Mouse (Mus musculus) embryonic facial prominence, embryonic 13.5 days (tissue): ENCODE results near the gene Kcnab1. TPM values are rescaled to one million over a fixed set of nuclear protein-coding genes. Genes with fewer than 3 reads are reported as not detected.
A peak's percentile ranks its signal among the peaks of the same experiment; 100 is the strongest.
"Not testable (repeated sequence)": the region's sequence is repeated elsewhere in the genome, so short reads cannot be mapped to it uniquely, and the experiment has no call there.

Experiments used
- ATAC-seq: fragments of 200-750 bp; cut with Nextera tagmentation; 2 replicates; pipeline ENCODE4 v1.8.0; 2017; ENCODE audit warnings: low read depth; ENCODE audit not compliant: insufficient number of reproducible peaks, insufficient read depth, low FRiP score, low TSS enrichment
- H3K27ac ChIP-seq: fragments of 300-500 bp; sonication (generic); 2 replicates; pipeline ENCODE4 v1.5.1; 2015; ENCODE audit warnings: moderate library complexity, mild to moderate bottlenecking, inconsistent platforms
- H3K27me3 ChIP-seq: fragments of 300-500 bp; sonication (generic); 2 replicates; pipeline ENCODE4 v1.6.1; 2015; ENCODE audit warnings: mild to moderate bottlenecking, inconsistent platforms
- H3K36me3 ChIP-seq: fragments of 300-500 bp; sonication (generic); 2 replicates; pipeline ENCODE4 v1.6.1; 2015; ENCODE audit warnings: mild to moderate bottlenecking, inconsistent platforms
- H3K4me1 ChIP-seq: fragments of 300-500 bp; sonication (generic); 2 replicates; pipeline ENCODE4 v1.6.1; 2015; ENCODE audit warnings: inconsistent platforms
- H3K4me2 ChIP-seq: fragments of 300-500 bp; sonication (generic); 2 replicates; pipeline ENCODE4 v1.6.1; 2015; ENCODE audit warnings: moderate library complexity, mild to moderate bottlenecking, inconsistent platforms
- H3K4me3 ChIP-seq: fragments of 300-500 bp; sonication (generic); 2 replicates; pipeline ENCODE4 v1.5.1; 2015; ENCODE audit warnings: mild to moderate bottlenecking, inconsistent platforms
- H3K9ac ChIP-seq: fragments of 300-500 bp; sonication (generic); 2 replicates; pipeline ENCODE4 v1.6.1; 2015; ENCODE audit warnings: mild to moderate bottlenecking, inconsistent platforms
- H3K9me3 ChIP-seq: fragments of 300-500 bp; sonication (generic); 2 replicates; pipeline ENCODE4 v1.6.1; 2016; ENCODE audit warnings: inconsistent platforms
- WGBS: fragments of 180-500 bp; shearing (Covaris S2); methylation state at CpG from one replicate; pipeline ENCODE4 v1.1.7; 2015; ENCODE audit warnings: mixed read lengths; 5-methylcytosine and 5-hydroxymethylcytosine counted together
- polyA plus RNA-seq: library from polyadenylated mRNA; unstranded; fragments of >200 nt; fragmentation: Nextera tagmentation; extraction: Ambion mirVana; gene quantifications from 2 replicates; pipeline ENCODE4 v1.2.1, GENCODE M21; 2015

Kcnab1 gene
- polyA plus RNA-seq, 1 experiment from 2014 or later = 3.0 TPM

DNA sequence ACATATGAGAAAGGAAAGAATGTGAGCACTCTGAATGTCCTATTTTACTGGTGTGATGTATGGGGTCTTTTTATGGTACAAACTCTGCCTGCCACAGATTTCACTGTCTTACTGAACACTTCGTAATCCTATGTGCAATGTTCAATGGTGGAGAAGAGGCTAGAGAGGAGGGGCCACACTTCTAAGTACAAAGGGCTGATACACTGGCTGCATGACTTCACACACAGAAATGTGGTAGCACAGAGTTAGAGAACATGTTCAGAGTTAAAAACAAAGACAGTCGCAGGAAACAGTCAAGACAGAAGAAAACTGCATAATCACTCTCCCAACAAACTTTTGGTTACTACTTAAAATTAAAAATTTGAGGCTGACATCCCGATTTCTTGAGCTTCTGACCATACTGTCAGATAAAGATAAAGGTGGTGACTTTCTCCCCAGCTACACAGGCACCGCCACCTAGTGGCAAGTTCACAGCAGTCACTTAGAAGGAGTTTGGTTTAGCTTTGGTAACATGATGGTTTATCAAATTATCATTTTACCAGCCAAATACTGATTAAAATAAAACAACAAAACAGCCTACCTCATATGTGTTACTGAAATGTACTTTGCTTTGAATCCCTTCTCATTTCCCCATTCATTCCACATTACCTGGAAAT lies 270.8 kb downstream of the Kcnab1 start:
- H3K36me3 ChIP-seq = peaks cover 63% of the 10 kb centered on the region
- ATAC-seq = no peak
- 78% methylated on average over 4 of the region's 4 CpGs for WGBS

GRCm38 (mm10) chr3:65381094-65381493 lies 271.9 kb downstream of the Kcnab1 start:
- Histone ChIP-seq H3K27me3 (no peaks in the 10 kb centered on the region), H3K27ac (no peak overlapping the region), H3K4me3 (no peak overlapping the region), H3K4me1 (no peaks in the 10 kb centered on the region), H3K4me2 (no peak overlapping the region), H3K9me3 (no peaks in the 10 kb centered on the region), H3K36me3 (peaks cover 72% of the 10 kb centered on the region), H3K9ac (no peak overlapping the region)
- ATAC-seq = no peak
- 85% methylated on average over 4 of the region's 4 CpGs for WGBS

More for the DNA sequence above, 270.8 kb downstream of the Kcnab1 start:
- Histone ChIP-seq H3K27me3 (no peaks in the 10 kb centered on the region), H3K9me3 (no peaks in the 10 kb centered on the region), H3K4me2 (no peak overlapping the region), H3K4me3 (no peak overlapping the region), H3K27ac (no peak overlapping the region), H3K4me1 (no peaks in the 10 kb centered on the region), H3K9ac (no peak overlapping the region)

DNA sequence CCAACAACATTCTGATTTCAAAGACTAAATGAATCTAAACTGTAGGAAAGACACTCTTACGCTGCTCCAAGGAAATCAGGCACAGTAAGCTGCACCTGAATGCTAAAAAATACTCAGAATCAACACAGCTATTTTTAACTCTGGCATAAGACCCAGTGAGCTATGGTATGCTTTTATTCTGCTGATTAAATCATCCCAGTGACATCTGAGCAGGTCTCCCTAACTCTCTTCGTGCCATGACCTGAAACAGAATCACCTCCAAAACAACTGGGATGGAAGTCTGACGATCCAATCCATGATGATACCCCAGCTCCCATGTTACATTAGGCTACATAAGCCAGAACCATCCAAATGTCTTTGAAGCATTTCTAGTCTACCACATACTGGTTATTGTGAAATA lies 275.2 kb downstream of the Kcnab1 start:
- Histone ChIP-seq H3K4me1 (peaks cover 11% of the 10 kb centered on the region; the same call in 1 of the 2 replicates), H3K36me3 (peaks cover 81% of the 10 kb centered on the region), H3K4me2 (no peak overlapping the region), H3K9ac (no peak overlapping the region), H3K27me3 (no peaks in the 10 kb centered on the region), H3K9me3 (no peaks in the 10 kb centered on the region), H3K4me3 (no peak overlapping the region), H3K27ac (no peak overlapping the region)
- ATAC-seq = no peak
- WGBS = 71% methylated on average over 3 of the region's 3 CpGs

GRCm38 (mm10) chr3:65385771-65386170 lies 276.6 kb downstream of the Kcnab1 start:
- peaks cover 15% of the 10 kb centered on the region; the same call in 1 of the 2 replicates for H3K4me1 ChIP-seq
- H3K9ac ChIP-seq = no peak overlapping the region
- no peaks in the 10 kb centered on the region for H3K27me3 ChIP-seq
- no peak overlapping the region for H3K27ac ChIP-seq
- H3K4me2 ChIP-seq = no peak overlapping the region
- H3K36me3 ChIP-seq = peaks cover 75% of the 10 kb centered on the region
- no peak overlapping the region for H3K4me3 ChIP-seq
- ATAC-seq = no peak
- no peaks in the 10 kb centered on the region for H3K9me3 ChIP-seq

DNA sequence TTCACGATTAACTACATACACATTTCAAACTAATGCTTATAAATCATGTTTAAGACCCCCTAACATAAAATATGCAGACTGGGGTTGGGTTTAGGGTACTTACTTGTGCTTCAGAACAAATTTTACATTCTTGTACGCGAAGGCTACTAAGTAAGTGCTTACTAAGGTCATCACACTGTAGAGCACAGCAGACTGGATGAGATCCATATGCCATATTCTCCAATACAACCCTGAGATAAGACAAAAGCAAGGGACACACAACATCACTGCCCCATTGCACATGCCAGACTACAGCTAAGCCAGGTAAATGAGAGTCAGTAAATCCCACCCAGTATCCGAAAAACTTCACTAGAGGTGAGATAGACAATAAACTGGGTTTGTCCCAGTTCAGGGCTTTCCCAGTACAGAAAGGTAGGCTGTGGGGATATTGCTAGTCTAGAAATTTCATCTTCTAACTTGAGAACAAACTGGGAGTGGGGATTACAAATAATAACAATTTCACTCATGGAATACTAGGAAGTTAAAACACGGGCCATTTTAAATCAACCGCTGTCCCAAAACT lies 282.1 kb downstream of the Kcnab1 start:
- Histone ChIP-seq H3K36me3 (peaks cover 33% of the 10 kb centered on the region), H3K9ac (peak overlapping the region; percentile 94), H3K27ac (peak overlapping the region; percentile 91), H3K4me1 (peaks cover 15% of the 10 kb centered on the region; the same call in 1 of the 2 replicates), H3K4me3 (peak overlapping the region; percentile 84), H3K4me2 (peak overlapping the region; percentile 81), H3K27me3 (no peaks in the 10 kb centered on the region), H3K9me3 (no peaks in the 10 kb centered on the region)
- 36% methylated on average over 6 of the region's 6 CpGs for WGBS
- no peak for ATAC-seq

DNA sequence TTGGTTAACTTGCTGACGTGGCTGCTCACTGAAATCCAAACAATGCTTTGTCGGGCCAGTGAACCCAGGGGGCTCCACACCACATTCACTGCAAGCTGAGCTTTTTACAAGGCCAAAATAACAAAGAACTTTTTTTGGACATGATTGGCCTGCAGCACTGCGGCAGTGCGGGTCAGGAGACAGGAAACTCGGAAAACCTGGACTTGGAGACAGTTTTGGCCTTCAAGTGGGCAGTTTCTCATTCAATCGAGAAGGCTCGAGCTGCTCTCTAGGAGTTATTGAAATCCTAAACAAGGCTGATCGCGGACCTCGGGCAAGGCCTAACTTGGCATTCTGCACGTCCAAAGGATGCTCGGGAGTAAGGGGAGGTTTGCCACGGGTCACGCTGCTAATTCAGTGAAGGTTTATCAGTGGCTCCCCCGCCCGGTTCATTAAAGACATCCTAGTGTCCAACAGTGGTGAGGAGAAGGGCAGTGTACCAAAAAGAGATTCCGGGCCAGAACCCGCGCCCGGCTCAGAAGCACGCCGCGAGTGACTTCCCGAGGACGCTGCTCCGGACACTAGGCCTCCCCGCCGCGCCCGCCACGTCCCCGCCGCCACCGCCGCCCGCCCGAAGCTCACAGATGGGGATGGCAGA lies 282.7 kb downstream of the Kcnab1 start:
- peak; percentile 33 for ATAC-seq
- H3K4me3 ChIP-seq = peak overlapping the region; percentile 84
- no peaks in the 10 kb centered on the region for H3K9me3 ChIP-seq
- WGBS = under 1% methylated on average over 37 of the region's 37 CpGs
- peak overlapping the region; percentile 94 for H3K9ac ChIP-seq
- peaks cover 27% of the 10 kb centered on the region for H3K36me3 ChIP-seq
- peaks cover 11% of the 10 kb centered on the region; the same call in 1 of the 2 replicates for H3K4me1 ChIP-seq
- no peaks in the 10 kb centered on the region for H3K27me3 ChIP-seq
- H3K27ac ChIP-seq = peak overlapping the region; percentile 91
- peak overlapping the region; percentile 81 for H3K4me2 ChIP-seq

DNA sequence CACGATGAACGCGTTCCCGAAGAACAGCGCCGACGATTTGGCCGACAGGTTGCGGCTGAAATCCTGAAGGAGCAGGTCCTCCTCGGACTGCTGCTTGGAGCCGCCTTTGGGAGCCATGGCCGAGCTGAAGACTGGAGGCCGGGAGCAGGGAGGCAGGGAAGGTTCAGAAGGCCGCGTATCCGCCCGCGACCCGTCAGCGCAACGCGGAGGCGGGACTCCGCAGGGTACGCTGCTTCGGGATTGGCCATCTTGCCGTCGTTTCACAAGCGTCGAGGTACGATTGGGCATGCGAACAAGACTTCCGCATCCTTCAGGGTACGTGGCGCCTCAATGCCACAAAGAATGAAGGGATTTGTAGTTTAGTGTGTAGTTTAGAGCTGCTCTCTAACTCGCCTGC lies 283.2 kb downstream of the Kcnab1 start, which contains the start of gene Ssr3:
TSS of gene Ssr3 (minus strand) at position 203 of the 397 bp plus-strand sequence.
- Histone ChIP-seq H3K36me3 (peaks cover 22% of the 10 kb centered on the region), H3K9me3 (no peaks in the 10 kb centered on the region), H3K27me3 (no peaks in the 10 kb centered on the region), H3K4me1 (peaks cover 11% of the 10 kb centered on the region; the same call in 1 of the 2 replicates), H3K27ac (peak within 1 kb of the TSS; percentile 91), H3K4me2 (peak within 1 kb of the TSS; percentile 81), H3K4me3 (peak within 1 kb of the TSS; percentile 84), H3K9ac (peak within 1 kb of the TSS; percentile 94)
- WGBS = under 1% methylated on average over 36 of the region's 36 CpGs
- ATAC-seq = peak; percentile 99

DNA sequence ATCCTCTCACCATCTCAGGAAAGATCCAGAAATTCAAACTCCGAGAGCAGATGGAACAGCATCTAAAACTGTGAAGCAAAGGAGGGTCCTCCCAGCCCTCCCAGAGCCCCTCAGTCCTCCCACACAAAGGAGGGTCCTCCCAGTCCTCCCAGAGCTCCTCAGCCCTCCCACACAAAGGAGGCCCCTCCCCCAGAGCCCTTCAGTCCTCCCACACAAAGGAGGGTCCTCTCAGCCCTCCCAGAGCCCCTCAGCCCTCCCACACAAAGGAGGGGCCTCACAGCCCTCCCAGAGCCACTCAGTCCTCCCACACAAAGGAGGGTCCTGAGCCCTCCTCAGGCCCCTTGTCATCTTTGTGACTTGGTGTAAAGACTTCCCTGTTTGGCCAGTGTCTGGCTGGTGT lies 285.9 kb downstream of the Kcnab1 start:
- 89% methylated on average over 1 of the region's 1 CpGs for WGBS
- H3K27ac ChIP-seq, ATAC-seq, H3K36me3 ChIP-seq, H3K4me2 ChIP-seq, H3K27me3 ChIP-seq, H3K9ac ChIP-seq, H3K4me3 ChIP-seq, H3K9me3 ChIP-seq, H3K4me1 ChIP-seq: not testable (repeated sequence)

DNA sequence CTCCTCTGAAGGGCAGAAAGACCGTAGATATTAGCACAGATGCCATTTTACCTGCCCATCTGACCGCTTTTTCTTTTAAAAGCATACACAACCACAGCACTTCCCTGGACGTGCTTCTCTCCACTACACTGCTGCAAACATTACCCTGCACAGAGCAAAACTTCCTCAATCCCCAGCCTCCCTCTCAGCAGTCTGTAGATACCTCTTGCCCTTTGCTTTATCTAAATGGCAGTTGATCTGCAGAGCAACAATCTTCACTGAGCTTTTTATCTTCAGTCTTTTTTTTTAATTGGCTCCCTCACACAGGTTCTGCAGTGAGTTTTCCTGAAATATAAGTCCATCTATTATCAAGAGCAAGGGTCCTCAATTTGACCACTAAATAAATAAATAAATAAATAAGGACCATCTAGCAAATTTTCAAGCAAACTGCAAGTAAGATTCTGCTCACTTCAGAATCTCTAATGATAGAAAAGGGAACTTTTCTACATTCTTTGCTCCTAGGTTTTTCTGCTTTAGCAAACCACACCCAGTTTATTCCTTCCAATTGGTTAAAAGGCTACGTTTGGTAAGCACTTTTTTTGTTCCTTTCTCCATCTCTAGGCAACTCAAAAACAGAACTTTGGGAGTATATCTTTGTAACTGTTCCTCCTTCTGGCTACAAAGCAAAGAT lies 287.8 kb downstream of the Kcnab1 start:
- no peak overlapping the region for H3K9ac ChIP-seq
- H3K4me2 ChIP-seq = no peak overlapping the region
- H3K27ac ChIP-seq = no peak overlapping the region
- no peaks in the 10 kb centered on the region for H3K4me1 ChIP-seq
- H3K4me3 ChIP-seq = no peak overlapping the region
- H3K27me3 ChIP-seq = no peaks in the 10 kb centered on the region
- no peak for ATAC-seq
- 86% methylated on average over 4 of the region's 4 CpGs for WGBS
- H3K9me3 ChIP-seq = no peaks in the 10 kb centered on the region
- H3K36me3 ChIP-seq = no peaks in the 10 kb centered on the region

GRCm38 (mm10) chr3:65397566-65397965 lies 288.4 kb downstream of the Kcnab1 start:
- Histone ChIP-seq H3K4me1 (no peaks in the 10 kb centered on the region), H3K9me3 (no peaks in the 10 kb centered on the region), H3K36me3 (no peaks in the 10 kb centered on the region), H3K4me2 (no peak overlapping the region), H3K27ac (no peak overlapping the region), H3K27me3 (no peaks in the 10 kb centered on the region), H3K9ac (no peak overlapping the region), H3K4me3 (no peak overlapping the region)
- WGBS = 89% methylated on average over 3 of the region's 3 CpGs
- ATAC-seq = no peak

DNA sequence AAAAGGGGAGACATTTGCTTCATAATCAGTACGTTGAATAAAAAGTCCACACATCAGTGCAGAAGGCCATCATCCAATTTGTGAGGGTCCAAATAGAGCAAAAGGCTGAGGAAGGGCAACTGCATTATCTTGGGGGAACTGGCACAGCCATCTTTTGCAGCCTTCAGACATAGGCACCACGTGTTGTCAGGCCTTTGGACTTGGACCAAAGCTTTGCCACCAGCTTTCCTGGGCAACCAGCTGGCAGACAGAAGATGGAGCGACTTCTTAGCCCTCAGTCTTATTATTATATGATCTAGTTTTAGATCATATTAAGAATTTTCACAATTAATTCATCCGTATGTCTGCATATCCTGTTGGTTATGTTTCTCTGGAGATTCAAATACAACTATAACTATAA lies 296.6 kb downstream of the Kcnab1 start:
- 78% methylated on average over 4 of the region's 4 CpGs for WGBS
- H3K9me3 ChIP-seq = no peaks in the 10 kb centered on the region
- no peak for ATAC-seq
- H3K36me3 ChIP-seq = no peaks in the 10 kb centered on the region
- no peaks in the 10 kb centered on the region for H3K4me1 ChIP-seq
- H3K4me3 ChIP-seq = no peak overlapping the region
- H3K4me2 ChIP-seq = no peak overlapping the region
- no peaks in the 10 kb centered on the region for H3K27me3 ChIP-seq
- H3K27ac ChIP-seq = no peak overlapping the region
- H3K9ac ChIP-seq = no peak overlapping the region
